Mouse (Mus musculus) liver, adult 2 months (tissue): ENCODE data around the gene Ankrd11.

Experiments
- CTCF ChIP-seq: fragments of 200-500 bp; IDR thresholded peaks from 2 replicates; pipeline ENCODE4 v1.5.1; 2011; ENCODE audit warnings: low read depth, low read length, control low read depth
- POLR2A ChIP-seq: fragments of 200-500 bp; IDR thresholded peaks from 2 replicates; pipeline ENCODE4 v1.6.1; 2011; ENCODE audit warnings: low read length, control low read depth; ENCODE audit not compliant: insufficient read depth; ENCODE audit errors: extremely low read depth

DNA sequence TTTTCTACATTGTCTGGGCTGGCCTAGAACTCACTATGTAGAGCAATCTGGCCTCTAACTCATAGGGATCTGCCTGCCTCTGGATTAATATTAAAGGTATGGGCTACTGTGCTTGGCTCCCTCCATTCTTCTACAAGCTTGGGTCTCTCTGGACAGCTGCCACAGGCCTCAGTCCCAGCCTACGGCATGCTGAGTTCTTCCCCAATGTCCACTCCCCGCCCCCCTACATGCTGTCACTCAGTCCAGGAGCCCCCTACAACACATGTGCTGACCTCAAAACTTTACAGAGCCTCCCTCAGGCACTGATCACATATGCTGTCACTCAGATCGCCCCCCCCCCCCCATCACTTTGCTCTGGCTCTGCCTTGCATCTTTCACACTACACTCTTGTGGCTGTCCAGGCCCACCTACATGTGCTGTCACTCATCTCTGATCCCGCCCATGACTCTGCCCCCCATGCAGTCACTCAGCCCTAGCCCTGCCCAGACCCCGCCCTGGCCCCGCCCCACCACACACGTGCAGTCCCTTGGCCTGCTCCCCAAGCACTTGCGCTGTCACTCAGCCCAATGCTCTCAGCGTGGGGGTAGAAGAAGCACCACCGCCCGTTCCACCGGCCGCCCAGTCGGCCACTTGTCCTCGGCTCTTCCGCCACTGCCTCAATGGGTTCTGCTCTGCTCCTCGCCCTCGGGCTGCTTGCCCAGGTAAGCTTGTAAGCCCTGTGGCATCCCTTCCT, 194.1 kb downstream of the Ankrd11 start, which contains the start of gene Cdh15:
- TF ChIP-seq POLR2A, result no peak
- TF ChIP-seq CTCF, result no peak
